Mouse (Mus musculus) cerebellum, postnatal 25 days (tissue): Measurements from ENCODE around the gene Foxo6.

Experiments used
- DNase-seq, 2 experiments: peaks; one replicate each; pipeline ENCODE4 v3.0.0; 2021; ENCODE audit warnings: mixed read lengths in 2 of 2

Gene Foxo6

GRCm38 (mm10) chr4:120246086-120246485 lies 41.1 kb downstream of the Foxo6 start:
- DNase-seq, result no peak

GRCm38 (mm10) chr4:120242783-120243262 lies 44.3 kb downstream of the Foxo6 start:
- DNase-seq, result peak; percentile 84 to 86

DNA sequence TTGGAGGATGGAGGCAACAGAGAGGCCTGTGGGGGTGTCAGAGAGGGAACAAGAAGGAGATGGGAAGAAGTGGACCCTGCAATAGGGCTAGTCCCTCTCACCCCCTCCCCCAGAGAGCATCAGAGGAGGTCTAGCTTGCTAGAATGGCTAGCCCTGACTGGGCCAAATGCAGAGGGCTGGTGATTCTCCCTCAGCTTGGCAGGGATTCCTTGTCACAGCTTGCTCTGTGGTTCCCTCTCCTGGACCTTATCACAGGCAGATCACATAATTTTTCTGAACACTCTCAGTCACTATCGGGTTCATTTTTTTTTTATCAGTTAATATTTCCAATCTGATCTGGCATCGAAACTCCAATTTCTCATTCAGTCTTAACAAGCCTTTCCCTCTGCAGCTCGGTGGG lies 46.0 kb downstream of the Foxo6 start:
- DNase-seq, result peak; percentile 52 to 64

DNA sequence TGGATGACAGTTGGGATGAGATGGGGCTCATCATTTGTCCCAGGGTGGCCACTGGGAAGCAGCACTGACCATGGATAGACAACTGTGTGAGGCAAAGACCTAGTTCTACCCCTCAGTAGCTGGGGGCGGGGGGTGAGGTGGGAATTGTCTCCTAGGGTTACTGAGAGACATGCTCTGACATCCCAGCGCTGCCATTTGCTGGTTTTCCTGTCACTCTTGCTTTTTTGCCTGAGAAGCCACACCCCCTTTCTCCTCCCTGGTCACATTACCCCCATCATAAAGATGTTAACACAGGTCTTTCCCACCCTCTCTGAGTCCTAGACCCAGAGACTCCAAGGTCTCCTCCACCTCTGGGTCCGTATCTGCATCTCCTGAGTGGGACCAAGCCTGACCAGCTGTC lies 47.7 kb downstream of the Foxo6 start:
- no peak for DNase-seq

GRCm38 (mm10) chr4:120233243-120233642 lies 53.9 kb downstream of the Foxo6 start:
- no peak for DNase-seq

GRCm38 (mm10) chr4:120232541-120232940 lies 54.6 kb downstream of the Foxo6 start:
- no peak for DNase-seq

GRCm38 (mm10) chr4:120231982-120232381 lies 55.2 kb downstream of the Foxo6 start:
- DNase-seq, result no peak

DNA sequence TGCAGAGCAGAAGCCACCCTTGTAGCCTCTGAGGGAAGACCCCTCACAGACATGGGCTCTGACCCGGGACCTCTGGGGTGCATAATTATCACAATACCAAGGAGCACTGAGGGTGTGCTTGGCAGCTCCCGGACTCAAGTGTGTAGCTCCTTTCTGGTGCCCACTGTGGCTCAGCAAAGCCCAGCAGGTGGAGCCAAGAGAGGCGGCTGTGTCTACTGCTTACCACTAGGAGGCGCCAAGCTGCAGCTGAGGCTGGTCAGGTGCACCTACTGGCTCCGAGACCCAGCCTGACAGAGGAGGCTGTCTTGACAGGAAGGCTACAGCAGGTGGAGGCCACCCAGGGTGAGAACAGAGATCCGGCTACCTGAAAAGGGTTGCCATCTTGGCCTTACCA lies 56.9 kb downstream of the Foxo6 start:
- DNase-seq, result peak; percentile 60 to 71

- DNase-seq, result peak in 1 of 2 experiments; percentile 4
Measured at GRCm38 (mm10) chr4:120229505-120230255, 57.5 kb downstream of the Foxo6 start.

- peak in 1 of 2 experiments; percentile 5 for DNase-seq
Measured at GRCm38 (mm10) chr4:120228613-120229012, 58.5 kb downstream of the Foxo6 start.

GRCm38 (mm10) chr4:120227224-120227623 lies 59.9 kb downstream of the Foxo6 start:
- no peak for DNase-seq

DNA sequence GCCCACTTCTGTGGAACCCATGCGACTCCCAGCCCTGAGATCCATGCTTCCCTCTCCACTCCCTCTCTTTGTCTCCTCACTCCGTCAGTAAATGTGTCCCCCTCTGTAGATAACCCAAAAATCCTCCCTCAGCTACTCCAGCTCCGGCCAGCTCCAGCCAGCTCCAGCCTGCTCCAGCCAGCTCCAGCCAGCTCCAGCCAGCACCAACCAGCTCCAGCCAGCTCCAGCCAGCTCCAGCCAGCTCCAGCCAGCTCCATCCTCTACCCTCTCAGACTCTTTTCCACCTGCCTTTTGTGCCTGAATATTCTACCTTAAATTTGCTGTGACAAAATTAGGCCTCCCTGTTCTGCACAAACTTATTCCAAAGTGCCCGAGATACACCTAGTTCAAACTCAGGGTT lies 60.5 kb downstream of the Foxo6 start:
- no peak for DNase-seq

DNA sequence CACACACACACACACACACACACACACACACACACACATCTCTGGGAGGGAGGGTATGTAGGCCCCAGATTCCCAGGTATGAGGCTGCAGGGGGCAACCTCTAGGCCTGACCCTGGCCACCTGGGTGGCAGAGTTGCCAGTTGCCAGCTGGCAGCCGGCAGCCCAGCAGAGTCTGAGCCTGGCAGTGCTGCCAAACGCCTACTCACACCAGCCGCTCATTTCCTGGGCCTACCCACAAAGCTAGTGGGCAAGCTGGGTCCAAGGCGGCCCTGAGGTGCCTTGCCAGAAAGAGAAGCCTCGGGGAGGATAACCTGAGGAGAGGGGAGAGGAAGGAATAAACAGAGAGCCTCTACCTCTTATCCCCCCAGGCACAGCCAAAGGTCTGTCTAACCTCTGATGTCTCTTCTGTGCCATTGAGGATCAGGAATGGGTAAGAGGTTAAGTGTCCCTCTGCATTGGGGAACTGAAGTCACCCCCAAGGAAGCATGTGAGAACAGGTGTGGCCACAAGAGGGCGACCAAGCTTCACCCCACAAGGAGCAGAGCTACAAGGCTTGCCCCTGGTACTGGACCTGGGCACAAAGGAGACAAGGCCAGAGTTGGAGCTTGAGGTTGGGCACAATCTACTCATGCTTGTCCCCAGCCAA lies 61.9 kb downstream of the Foxo6 start:
- peak; percentile 87 to 89 for DNase-seq

- peak; percentile 51 to 73 for DNase-seq
Measured at GRCm38 (mm10) chr4:120223805-120224204, 63.3 kb downstream of the Foxo6 start.

GRCm38 (mm10) chr4:120223108-120223745 lies 63.9 kb downstream of the Foxo6 start:
- DNase-seq, result no peak

- DNase-seq, result no peak
Measured at GRCm38 (mm10) chr4:120221708-120222107, 65.4 kb downstream of the Foxo6 start.

- DNase-seq, result no peak
Measured at GRCm38 (mm10) chr4:120218878-120219277, 68.3 kb downstream of the Foxo6 start.
